Mouse (Mus musculus) erythroblast, embryonic 14.5 days (primary cell): ENCODE data around the gene Arg1.

Experiments used
- GATA1 ChIP-seq: IDR thresholded peaks from 2 replicates; pipeline ENCODE4 v1.6.1; 2012; ENCODE audit warnings: low read length, inconsistent platforms, mixed read lengths
- TAL1 ChIP-seq: IDR thresholded peaks from 3 replicates; pipeline ENCODE4 v1.6.1; 2012; ENCODE audit warnings: low read length, inconsistent platforms, mixed read lengths

- TF ChIP-seq TAL1 (no peak), GATA1 (no peak)
Measured at GRCm38 (mm10) chr10:24922977-24923376, 4.3 kb downstream of the Arg1 start.
